Mouse (Mus musculus): ENCODE data around the gene E2f2. TPM values are rescaled to one million over a fixed set of nuclear protein-coding genes. Genes with fewer than 3 reads are reported as not detected.

E2f2 gene
- total RNA-seq, 2 experiments from 2014 or later, result 1.9 to 4.3 TPM

- intact Hi-C loops (cut with DNase I), result no loop called here
- no peak for DNase-seq (ENCODE audit: low spot score)
Observed at GRCm38 (mm10) chr4:136223549-136224239, 51.5 kb downstream of the E2f2 start.

- intact Hi-C loops (cut with DNase I), result no loop called here
Observed at GRCm38 (mm10) chr4:136224240-136224559, 52.0 kb downstream of the E2f2 start.

GRCm38 (mm10) chr4:136224677-136225460 lies 52.7 kb downstream of the E2f2 start:
- DNase-seq (ENCODE audit: low spot score), result no peak
- intact Hi-C loops (cut with DNase I), result no loop called here

More at GRCm38 (mm10) chr4:136224240-136224559, 52.0 kb downstream of the E2f2 start:
- DNase-seq (ENCODE audit: low spot score), result no peak

DNA sequence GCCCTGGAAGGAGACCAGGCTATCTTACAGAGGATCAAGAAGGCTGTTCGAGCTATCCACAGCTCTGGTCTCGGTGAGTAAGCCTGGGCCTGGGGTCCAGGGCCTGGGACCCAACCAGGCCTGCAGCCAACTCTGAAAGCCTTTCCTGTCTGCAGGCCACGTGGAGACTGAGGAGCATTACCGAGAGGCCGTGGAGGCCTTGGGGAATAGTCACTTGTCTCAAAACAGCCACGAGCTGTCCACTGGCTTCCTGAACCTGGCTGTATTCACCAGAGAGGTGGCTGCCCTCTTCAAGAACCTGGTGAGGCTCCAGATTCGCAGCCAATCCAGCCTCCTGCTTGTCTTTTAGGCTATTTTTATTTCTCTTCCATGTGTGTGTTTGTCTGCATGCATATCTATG lies 55.2 kb downstream of the E2f2 start:
- no peak for DNase-seq (ENCODE audit: low spot score)
- intact Hi-C loops (cut with DNase I), result no loop called here

- no peak for DNase-seq (ENCODE audit: low spot score)
- intact Hi-C loops (cut with DNase I), result no loop called here
Observed at GRCm38 (mm10) chr4:136228640-136229039, 56.4 kb downstream of the E2f2 start.

- DNase-seq (ENCODE audit: low spot score), result no peak
- intact Hi-C loops (cut with DNase I), result loop anchor here (2.0 kb wide), 2 partner anchors 18 to 36 kb away; no protein-coding TSS in a partner anchor
Observed at GRCm38 (mm10) chr4:136238669-136239068, 66.5 kb downstream of the E2f2 start.

DNA sequence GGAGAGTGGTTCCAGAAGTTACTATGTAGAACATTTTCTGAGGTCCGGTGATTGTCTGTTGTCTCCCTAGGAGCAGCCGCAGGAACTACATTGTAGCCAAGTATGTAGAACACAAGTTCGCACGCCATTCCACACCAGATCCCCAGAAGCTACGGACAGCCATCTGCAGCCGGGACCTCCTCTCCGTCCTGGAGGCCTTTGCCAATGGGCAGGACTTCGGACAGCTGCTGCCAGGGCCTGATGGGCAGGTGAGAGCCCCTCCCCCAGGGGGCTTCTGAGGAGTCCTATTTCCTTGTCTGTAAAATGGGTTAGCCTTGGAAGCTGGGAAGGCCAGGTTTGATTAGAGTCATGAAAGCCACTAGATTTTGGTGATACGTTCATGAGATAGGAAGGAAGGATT lies 66.9 kb downstream of the E2f2 start:
- no peak for DNase-seq (ENCODE audit: low spot score)
- intact Hi-C loops (cut with DNase I), result loop anchor here (2.0 kb wide), 2 partner anchors 18 to 36 kb away; no protein-coding TSS in a partner anchor

- intact Hi-C loops (cut with DNase I), result loop anchor here (2.0 to 5.0 kb wide), 3 partner anchors 19 to 77 kb away; no protein-coding TSS in a partner anchor
- DNase-seq (ENCODE audit: low spot score), result peak; percentile 73
Observed at GRCm38 (mm10) chr4:136239622-136240021, 67.4 kb downstream of the E2f2 start.

- DNase-seq (ENCODE audit: low spot score), result no peak
- intact Hi-C loops (cut with DNase I), result loop anchor here (5.0 kb wide), 1 partner anchor 78 kb away; no protein-coding TSS in a partner anchor
Observed at GRCm38 (mm10) chr4:136240123-136240522, 67.9 kb downstream of the E2f2 start.

DNA sequence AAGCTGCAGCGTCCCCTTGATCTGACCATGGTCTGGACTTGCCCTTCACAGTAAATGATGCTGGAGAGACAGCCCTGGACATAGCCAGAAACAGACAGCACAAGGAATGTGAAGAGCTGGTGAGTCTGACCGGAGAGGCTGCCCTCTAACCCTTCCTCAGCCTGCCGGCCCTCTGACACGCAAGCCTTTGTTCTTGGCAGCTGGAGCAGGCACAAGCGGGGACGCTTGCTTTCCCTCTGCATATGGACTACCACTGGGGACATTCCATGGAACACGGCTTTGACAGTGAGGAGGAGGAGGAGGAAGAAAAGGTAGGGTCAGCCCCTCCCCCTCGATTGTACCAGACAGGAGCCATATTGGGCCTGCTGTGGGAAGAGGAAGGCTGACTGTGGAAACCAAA lies 68.8 kb downstream of the E2f2 start:
- no peak for DNase-seq (ENCODE audit: low spot score)

DNA sequence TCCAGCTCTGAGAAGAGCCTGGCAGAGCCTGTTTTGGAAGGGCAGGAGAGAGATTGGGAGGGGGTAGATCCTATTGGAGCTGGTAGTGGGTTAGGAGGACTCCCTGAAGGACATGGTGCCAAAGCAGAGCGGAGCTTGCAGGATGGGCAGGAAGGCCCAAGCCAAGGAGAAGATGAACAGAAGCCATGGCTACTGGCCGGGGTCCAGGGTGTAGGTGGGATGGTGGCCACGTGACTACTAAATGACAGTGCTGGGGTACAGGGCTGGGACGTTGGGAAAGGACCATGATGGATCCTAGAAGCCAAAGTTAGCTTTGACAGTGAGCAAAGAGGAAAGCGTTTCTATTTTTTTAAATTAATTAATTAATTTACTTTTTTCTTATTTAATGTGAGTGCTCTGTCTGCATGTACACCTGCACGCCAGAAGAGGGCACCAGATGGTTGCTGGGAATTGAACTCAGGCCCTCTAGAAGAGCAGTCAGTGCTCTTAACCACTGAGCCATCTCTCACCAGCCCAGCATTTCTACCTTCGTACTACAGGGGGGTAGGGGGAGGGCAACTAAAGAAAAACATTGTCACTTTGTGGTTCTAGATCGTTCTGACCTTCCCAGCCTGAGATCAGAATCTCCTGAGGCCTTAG lies 70.0 kb downstream of the E2f2 start:
- DNase-seq (ENCODE audit: low spot score), result no peak
- intact Hi-C loops (cut with DNase I), result loop anchor here (5.0 kb wide), 1 partner anchor 80 kb away; no protein-coding TSS in a partner anchor

More for the DNA sequence above, 68.8 kb downstream of the E2f2 start:
- intact Hi-C loops (cut with DNase I), result loop anchor here (5.0 kb wide), 1 partner anchor 79 kb away; no protein-coding TSS in a partner anchor

DNA sequence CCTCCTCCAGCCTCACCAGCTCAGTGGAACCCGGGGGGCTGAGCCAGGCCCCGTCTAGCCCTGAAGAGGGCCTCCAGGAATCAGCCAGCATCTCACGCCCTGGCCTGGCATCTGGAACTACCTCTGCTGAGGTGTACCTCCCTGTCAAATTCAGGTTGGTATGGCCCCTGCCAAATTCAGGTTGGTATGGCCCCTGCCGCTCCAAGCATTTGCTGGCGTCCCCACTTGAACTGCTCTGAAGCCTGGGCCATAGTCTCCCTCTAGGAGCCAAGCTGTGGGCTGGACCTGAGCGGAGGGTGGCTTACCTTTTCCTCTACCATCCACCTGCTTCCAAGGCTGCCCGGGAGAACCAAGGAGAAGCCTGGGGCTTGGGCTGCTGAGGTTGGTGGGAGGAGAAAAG lies 70.5 kb downstream of the E2f2 start:
- intact Hi-C loops (cut with DNase I), result loop anchor here (5.0 kb wide), 1 partner anchor 80 kb away; no protein-coding TSS in a partner anchor
- no peak for DNase-seq (ENCODE audit: low spot score)

GRCm38 (mm10) chr4:136244208-136244607 lies 72.0 kb downstream of the E2f2 start:
- DNase-seq (ENCODE audit: low spot score), result no peak
- intact Hi-C loops (cut with DNase I), result loop anchor here (5.0 kb wide), 1 partner anchor 82 kb away; no protein-coding TSS in a partner anchor

Other genes with a start within 250 kb of the E2f2 start
- 10 to 100 TPM; 71.5 to 74.8 TPM for gene Hmgcl, start 225.9 kb upstream of the E2f2 start, total RNA-seq (2021)
- gene Gale, start 208.7 kb upstream of the E2f2 start, total RNA-seq (2021), result 1 to 10 TPM; 1.8 to 2.5 TPM
- gene Lypla2, start 199.8 kb upstream of the E2f2 start, total RNA-seq (2021), result 10 to 100 TPM; 34.6 to 37.6 TPM
- 10 to 100 TPM; 16.0 to 18.0 TPM for gene Pithd1, start 185.1 kb upstream of the E2f2 start, total RNA-seq (2021)
- 10 to 100 TPM; 32.8 to 34.4 TPM for gene Eloa, start 150.6 kb upstream of the E2f2 start, total RNA-seq (2021)
- gene Rpl11, start 119.0 kb upstream of the E2f2 start, total RNA-seq (2021), result 100 to 1,000 TPM; 230 to 252 TPM
- gene Id3, start 28.9 kb upstream of the E2f2 start, total RNA-seq (2021), result 10 to 100 TPM; 46.9 to 70.1 TPM
- 10 to 100 TPM in 1 of 2 experiments, 1 to 10 TPM in 1; 8.7 to 11.8 TPM for gene Asap3, start 34.0 kb downstream of the E2f2 start, total RNA-seq (2021)
- gene Tcea3, start 75.3 kb downstream of the E2f2 start, total RNA-seq (2021), result 100 to 1,000 TPM; 101 to 111 TPM
- 10 to 100 TPM; 39.3 to 54.1 TPM for gene Zfp46, start 112.3 kb downstream of the E2f2 start, total RNA-seq (2021)
- gene Hnrnpr, start 138.5 kb downstream of the E2f2 start, total RNA-seq (2021), result 10 to 100 TPM; 44.6 to 44.9 TPM

All from heart, postnatal 25 days (tissue).